Mouse (Mus musculus): ENCODE data around the gene Sntb2. TPM values are rescaled to one million over a fixed set of nuclear protein-coding genes. Genes with fewer than 3 reads are reported as not detected.

The Sntb2 gene
- polyA plus RNA-seq, 1 experiment from 2014 or later = 10.0 TPM

Other genes starting within 250 kb of the Sntb2 start
- gene Has3, start 65.5 kb upstream of the Sntb2 start, polyA plus RNA-seq (2015; fragmentation: Nextera tagmentation; extraction: Ambion mirVana) = 0.26 and 0.56 TPM in 2 replicates
- gene Utp4, start 42.1 kb upstream of the Sntb2 start, polyA plus RNA-seq (2015; fragmentation: Nextera tagmentation; extraction: Ambion mirVana) = 69.4 and 70.7 TPM in 2 replicates
- 63.2 and 63.4 TPM in 2 replicates for gene Vps4a, start 95.5 kb downstream of the Sntb2 start, polyA plus RNA-seq (2015; fragmentation: Nextera tagmentation; extraction: Ambion mirVana)
- gene Pdf, start 112.9 kb downstream of the Sntb2 start, polyA plus RNA-seq (2015; fragmentation: Nextera tagmentation; extraction: Ambion mirVana) = 28.3 and 29.4 TPM in 2 replicates
- gene Cog8, start 120.9 kb downstream of the Sntb2 start, polyA plus RNA-seq (2015; fragmentation: Nextera tagmentation; extraction: Ambion mirVana) = 38.4 and 40.9 TPM in 2 replicates
- 86.6 and 102 TPM in 2 replicates for gene Nip7, start 121.1 kb downstream of the Sntb2 start, polyA plus RNA-seq (2015; fragmentation: Nextera tagmentation; extraction: Ambion mirVana)
- gene Tmed6, start 129.9 kb downstream of the Sntb2 start, polyA plus RNA-seq (2015; fragmentation: Nextera tagmentation; extraction: Ambion mirVana) = 0.35 and 0.48 TPM in 2 replicates
- 21.6 and 26.1 TPM in 2 replicates for gene Terf2, start 160.8 kb downstream of the Sntb2 start, polyA plus RNA-seq (2015; fragmentation: Nextera tagmentation; extraction: Ambion mirVana)
- 60.9 and 65.4 TPM in 2 replicates for gene Cyb5b, start 214.9 kb downstream of the Sntb2 start, polyA plus RNA-seq (2015; fragmentation: Nextera tagmentation; extraction: Ambion mirVana)

All from thymus, postnatal 0 days (tissue).